Mouse (Mus musculus): ENCODE measurements around the gene Arid1b.

The Arid1b gene

GRCm38 (mm10) chr17:5238387-5239245 is 244.5 kb downstream of the Arid1b start:
- in situ Hi-C loops (cut with MseI, MboI) = no loop called here

GRCm38 (mm10) chr17:5244526-5244925 is 250.4 kb downstream of the Arid1b start:
- in situ Hi-C loops (cut with MseI, MboI) = no loop called here

- in situ Hi-C loops (cut with MseI, MboI) = no loop called here
These were observed 252.6 kb downstream of the Arid1b start for GRCm38 (mm10) chr17:5246688-5247087.

- in situ Hi-C loops (cut with MseI, MboI) = no loop called here
These were observed 253.1 kb downstream of the Arid1b start for GRCm38 (mm10) chr17:5247247-5247646.

- in situ Hi-C loops (cut with MseI, MboI) = no loop called here
These were observed 253.6 kb downstream of the Arid1b start for GRCm38 (mm10) chr17:5247737-5248136.

- in situ Hi-C loops (cut with MseI, MboI) = no loop called here
These were observed 255.0 kb downstream of the Arid1b start for GRCm38 (mm10) chr17:5248957-5249656.

- in situ Hi-C loops (cut with MseI, MboI) = loop anchor here in 1 of 2 experiments (10.0 kb wide), 1 partner anchor 155 kb away; no protein-coding TSS in a partner anchor
These were observed 255.6 kb downstream of the Arid1b start for GRCm38 (mm10) chr17:5249681-5250180.

GRCm38 (mm10) chr17:5252436-5252835 is 258.3 kb downstream of the Arid1b start:
- in situ Hi-C loops (cut with MseI, MboI) = loop anchor here in 1 of 2 experiments (10.0 kb wide), 1 partner anchor 152 kb away; no protein-coding TSS in a partner anchor

GRCm38 (mm10) chr17:5254717-5255617 is 260.8 kb downstream of the Arid1b start:
- in situ Hi-C loops (cut with MseI, MboI) = loop anchor here in 1 of 2 experiments (10.0 kb wide), 1 partner anchor 150 kb away; no protein-coding TSS in a partner anchor

GRCm38 (mm10) chr17:5255618-5255933 is 261.4 kb downstream of the Arid1b start:
- in situ Hi-C loops (cut with MseI, MboI) = loop anchor here in 1 of 2 experiments (10.0 kb wide), 1 partner anchor 149 kb away; no protein-coding TSS in a partner anchor

GRCm38 (mm10) chr17:5258978-5259377 is 264.8 kb downstream of the Arid1b start:
- in situ Hi-C loops (cut with MseI, MboI) = loop anchor here in 1 of 2 experiments (10.0 kb wide), 1 partner anchor 146 kb away; no protein-coding TSS in a partner anchor

- in situ Hi-C loops (cut with MseI, MboI) = no loop called here
These were observed 267.1 kb downstream of the Arid1b start for GRCm38 (mm10) chr17:5261131-5261651.

GRCm38 (mm10) chr17:5261874-5262605 is 267.9 kb downstream of the Arid1b start:
- in situ Hi-C loops (cut with MseI, MboI) = no loop called here

- in situ Hi-C loops (cut with MseI, MboI) = no loop called here
These were observed 268.7 kb downstream of the Arid1b start for GRCm38 (mm10) chr17:5262788-5263187.

- in situ Hi-C loops (cut with MseI, MboI) = no loop called here
These were observed 270.7 kb downstream of the Arid1b start for GRCm38 (mm10) chr17:5264783-5265182.

GRCm38 (mm10) chr17:5265615-5266014 is 271.5 kb downstream of the Arid1b start:
- in situ Hi-C loops (cut with MseI, MboI) = no loop called here

- in situ Hi-C loops (cut with MseI, MboI) = no loop called here
These were observed 273.6 kb downstream of the Arid1b start for GRCm38 (mm10) chr17:5267747-5268146.

GRCm38 (mm10) chr17:5269302-5269701 is 275.2 kb downstream of the Arid1b start:
- in situ Hi-C loops (cut with MseI, MboI) = no loop called here

GRCm38 (mm10) chr17:5269774-5270173 is 275.6 kb downstream of the Arid1b start:
- in situ Hi-C loops (cut with MseI, MboI) = no loop called here

- in situ Hi-C loops (cut with MseI, MboI) = no loop called here
These were observed 276.7 kb downstream of the Arid1b start for GRCm38 (mm10) chr17:5270823-5271222.

Measured in mouse trophoblast stem cell (cell line).